In the genomic region with DNA sequence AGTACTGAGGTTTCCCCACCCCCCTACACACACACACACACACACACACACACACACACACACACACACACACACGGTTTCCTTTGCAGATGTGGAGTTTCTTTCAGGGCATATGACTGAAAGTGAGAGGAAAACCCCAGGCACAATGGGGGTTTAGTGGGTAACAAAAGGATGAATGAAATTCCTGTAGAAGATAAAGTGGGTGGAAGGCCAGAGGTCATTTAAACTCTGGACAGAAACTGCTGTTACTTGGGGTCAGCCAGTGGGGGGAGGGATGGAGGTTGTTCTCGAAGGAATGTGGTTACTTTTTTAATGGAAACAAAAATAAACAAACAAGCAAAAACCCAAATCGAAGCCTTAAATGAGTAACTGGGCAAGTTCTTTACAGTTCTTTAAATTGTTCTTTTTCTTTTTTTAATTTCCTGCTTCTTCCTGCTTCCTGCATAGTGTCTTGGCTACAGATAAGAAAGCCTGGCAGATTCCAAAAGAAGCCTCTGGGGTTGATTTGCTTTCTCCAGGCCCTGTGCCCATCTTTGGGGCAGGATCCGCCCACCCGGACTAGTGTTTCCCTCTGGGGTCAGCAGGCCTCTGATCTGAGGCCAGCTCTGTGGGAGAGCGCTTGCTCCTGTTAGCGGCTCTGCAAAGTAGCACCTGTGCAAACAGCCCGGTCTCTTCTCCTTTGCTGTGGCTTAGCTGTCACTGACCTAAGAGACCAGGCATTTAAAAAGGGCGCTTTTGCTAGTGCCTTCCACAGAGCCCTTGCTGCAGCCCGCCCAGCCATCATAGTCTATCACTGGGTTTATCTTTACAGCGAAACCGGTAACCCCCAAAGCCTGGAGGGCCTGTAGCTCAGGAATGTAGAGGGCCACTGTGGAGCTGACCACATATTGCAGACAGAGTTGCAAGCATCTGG, we compare ENCODE assay signal across 8 mouse cellular contexts. TPM values are rescaled to one million over a fixed set of nuclear protein-coding genes. Genes with fewer than 3 reads are reported as not detected.
DNase-seq lines count a peak whose midpoint lies in the region; ATAC-seq and TF ChIP-seq lines count a peak whose summit lies in the region.

No protein-coding gene starts in this region.

- H3K9ac ChIP-seq in hindbrain, embryonic 14.5 days, result no peak overlapping the region
- H3K9ac ChIP-seq in neural tube, embryonic 12.5 days, result no peak overlapping the region

- no peaks in the 10 kb centered on the region for H3K9me3 ChIP-seq in hindbrain, embryonic 14.5 days (ENCODE audit: control insufficient read depth, low read length)
- H3K9me3 ChIP-seq in neural tube, embryonic 12.5 days, result no peaks in the 10 kb centered on the region

- ATAC-seq in hindbrain, embryonic 14.5 days (ENCODE audit: low FRiP score), result peak; percentile 28; the same call in 1 of the 2 replicates
- 0 out of 2 replicates have a peak, but pooled peaks have one; percentile 10 for ATAC-seq in neural tube, embryonic 12.5 days (ENCODE audit: low FRiP score, low read depth)
- ATAC-seq in megakaryocyte progenitor cell, adult 5-6 weeks (replicated peaks; ENCODE audit: poor library complexity), result no peak

- peak overlapping the region; percentile 29; the same call in 1 of the 2 replicates for H3K27ac ChIP-seq in layer of hippocampus, adult 2 months
- H3K27ac ChIP-seq in hindbrain, embryonic 14.5 days, result peak overlapping the region; percentile 7; the same call in 1 of the 2 replicates
- H3K27ac ChIP-seq in neural tube, embryonic 12.5 days, result no peak overlapping the region

- no peak overlapping the region for H3K4me2 ChIP-seq in hindbrain, embryonic 14.5 days (replicated peaks)
- no peak overlapping the region for H3K4me2 ChIP-seq in neural tube, embryonic 12.5 days (replicated peaks)

- DNase-seq in layer of hippocampus, adult 2 months (ENCODE audit: low spot score in 2 of 2), result no peak
- no peak for DNase-seq in layer of hippocampus, adult 8-10 months (ENCODE audit: low spot score in 2 of 2)
- DNase-seq in embryo, embryonic 10 days (ENCODE audit: low spot score), result peak; percentile 86
- no peak for DNase-seq in hindbrain, embryonic 14.5 days (ENCODE audit: low spot score)
- DNase-seq in liver, result peak; percentile 30
- DNase-seq in right cerebral cortex, adult 2 months (ENCODE audit: low spot score in 2 of 2), result no peak

- no peaks in the 10 kb centered on the region for H3K36me3 ChIP-seq in hindbrain, embryonic 14.5 days (replicated peaks; ENCODE audit: control insufficient read depth, insufficient read depth)
- H3K36me3 ChIP-seq in neural tube, embryonic 12.5 days, result no peaks in the 10 kb centered on the region

- 11% methylated on average over 12 of the region's 12 CpGs for WGBS in hindbrain, embryonic 14.5 days
- 6% methylated on average over 12 of the region's 12 CpGs for WGBS in neural tube, embryonic 12.5 days

- peak; percentile 28 for TF ChIP-seq CTCF in layer of hippocampus, adult 2 months (conservative IDR thresholded peaks at IDR 0.05)

- H3K27me3 ChIP-seq in hindbrain, embryonic 14.5 days (ENCODE audit: control insufficient read depth, insufficient read depth, low read length), result no peaks in the 10 kb centered on the region
- H3K27me3 ChIP-seq in neural tube, embryonic 12.5 days (replicated peaks), result no peaks in the 10 kb centered on the region

- H3K4me1 ChIP-seq in hindbrain, embryonic 14.5 days (replicated peaks; ENCODE audit: control insufficient read depth, insufficient read depth, low read length), result peaks cover 23% of the 10 kb centered on the region
- peaks cover 25% of the 10 kb centered on the region for H3K4me1 ChIP-seq in neural tube, embryonic 12.5 days

- no peak overlapping the region for H3K4me3 ChIP-seq in layer of hippocampus, adult 2 months
- no peak overlapping the region for H3K4me3 ChIP-seq in hindbrain, embryonic 14.5 days (replicated peaks; ENCODE audit: low read length)
- H3K4me3 ChIP-seq in neural tube, embryonic 12.5 days, result no peak overlapping the region

RNA-seq across cellular contexts. Expression of a gene that starts 59.8 kb away (rescaled TPM):
- 10 to 100 TPM; 66.7 to 67.5 TPM for total RNA-seq in layer of hippocampus, adult 2 months (2021)
- 10 to 100 TPM; 55.7 to 63.8 (median 58.6) TPM for total RNA-seq in layer of hippocampus, adult 8-10 months (2022)
- polyA plus RNA-seq in hindbrain, embryonic 14.5 days (2014; fragmentation: Nextera tagmentation; extraction: Ambion mirVana), result 28.8 and 32.2 TPM in 2 replicates
- 25.2 and 26.2 TPM in 2 replicates for polyA plus RNA-seq in neural tube, embryonic 12.5 days (2016; fragmentation: Nextera tagmentation; extraction: Ambion mirVana)
- total RNA-seq in megakaryocyte progenitor cell, adult 5-6 weeks (2015), result 3.0 TPM in 2 replicates
- total RNA-seq in megakaryocyte progenitor cell, adult 5-6 weeks (2017), result 2.2 and 3.3 TPM in 2 replicates

Comparison
In these comparisons a context has a peak if more than half of its experiments do, and no peak if none do; other contexts are left out.
1. DNase-seq: peak in embryo, embryonic 10 days (single experiment) and liver (single experiment); none in layer of hippocampus, adult 2 months (0 of 2), layer of hippocampus, adult 8-10 months (0 of 2), hindbrain, embryonic 14.5 days (single experiment) and right cerebral cortex, adult 2 months (0 of 2).
2. RNA of a gene that starts 59.8 kb away (total RNA-seq): 66.7 to 67.5 TPM in layer of hippocampus, adult 2 months and 55.7 to 63.8 TPM in layer of hippocampus, adult 8-10 months; 2.2 to 3.3 TPM in megakaryocyte progenitor cell, adult 5-6 weeks; every median in the first group is over 10 times any median in the second.